Mouse (Mus musculus) embryonic fibroblast, embryonic 13.5 days (primary cell): ENCODE results near the gene Syap1.

Experiments used
- CTCF ChIP-seq: IDR thresholded peaks from 2 replicates; pipeline ENCODE4 v1.5.1; 2011; ENCODE audit warnings: mild to moderate bottlenecking, control low read depth, low read length, moderate library complexity, borderline replicate concordance; ENCODE audit not compliant: insufficient read depth
- POLR2A ChIP-seq: IDR thresholded peaks from 2 replicates; pipeline ENCODE4 v1.6.1; 2011; ENCODE audit warnings: low read depth, mild to moderate bottlenecking, control low read depth, low read length, moderate library complexity

GRCm38 (mm10) chrX:162900938-162901337 lies 12.7 kb upstream of the Syap1 start, which contains the start of gene Ctps2:
- TF ChIP-seq CTCF, result no peak
- TF ChIP-seq POLR2A, result no peak
